Mouse (Mus musculus) olfactory bulb, adult 2 months (tissue): Measurements from ENCODE around the gene Slf2. TPM values are rescaled to one million over a fixed set of nuclear protein-coding genes. Genes with fewer than 3 reads are reported as not detected.

Source experiments
- H3K27ac ChIP-seq: fragments of 200-500 bp; 2 replicates; pipeline ENCODE4 v1.5.1; 2012; ENCODE audit warnings: low read depth, low read length; ENCODE audit not compliant: insufficient read depth
- H3K4me1 ChIP-seq: fragments of 200-500 bp; 2 replicates; pipeline ENCODE4 v1.6.1; 2012; ENCODE audit warnings: low read length; ENCODE audit not compliant: control insufficient read depth, insufficient read depth
- H3K4me3 ChIP-seq: fragments of 200-500 bp; 2 replicates; pipeline ENCODE4 v1.5.1; 2012; ENCODE audit warnings: mild to moderate bottlenecking, low read depth, low read length, moderate library complexity; ENCODE audit not compliant: insufficient read depth
- CTCF ChIP-seq: fragments of 200-500 bp; IDR thresholded peaks from 2 replicates; pipeline ENCODE4 v1.5.1; 2012; ENCODE audit warnings: low read depth, mild to moderate bottlenecking, low read length, moderate library complexity; ENCODE audit not compliant: insufficient read depth
- POLR2A ChIP-seq: fragments of 200-500 bp; IDR thresholded peaks from 2 replicates; pipeline ENCODE4 v1.6.1; 2012; ENCODE audit warnings: mild to moderate bottlenecking, low read depth, low read length, moderate library complexity; ENCODE audit not compliant: insufficient read depth
- WGBS: fragments of 180-500 bp; shearing (Covaris S2); methylation state at CpG from one replicate; pipeline ENCODE4 v1.1.7; 2018; 5-methylcytosine and 5-hydroxymethylcytosine counted together
- polyA plus RNA-seq: library from polyadenylated mRNA; stranded (reverse); fragments of >200 nt; gene quantifications from 2 replicates; pipeline ENCODE4 v1.2.4, GENCODE M21; 2012; ENCODE audit warnings: low replicate concordance; ENCODE audit not compliant: missing spikeins, insufficient read depth, insufficient read length

Gene Slf2
- polyA plus RNA-seq, 1 experiment, result not detected

DNA sequence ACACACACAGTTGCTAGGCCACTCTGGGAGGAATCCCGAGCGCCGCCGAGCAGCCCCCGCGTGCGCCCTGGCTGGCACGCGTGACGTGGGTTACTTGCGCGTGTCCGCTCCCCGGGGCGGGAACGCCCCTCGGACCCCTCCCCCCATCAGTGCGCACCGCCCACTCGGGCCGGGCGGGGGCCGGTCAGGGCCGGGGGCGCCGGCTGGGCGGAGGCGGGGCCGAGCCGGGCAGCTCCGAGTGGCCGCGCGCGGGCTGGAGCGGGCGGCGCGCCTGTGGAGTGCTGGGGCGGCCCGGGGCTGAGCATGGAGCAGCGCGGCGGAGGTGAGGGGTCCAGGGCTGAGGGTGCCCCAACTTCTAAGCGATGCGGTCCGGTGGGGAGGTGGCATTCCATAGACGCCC, 87.0 kb downstream of the Slf2 start:
- Histone ChIP-seq H3K27ac (peak overlapping the region; percentile 77), H3K4me3 (peak overlapping the region; percentile 57), H3K4me1 (peaks cover 40% of the 10 kb centered on the region)
- WGBS, result 1% methylated on average over 48 of the region's 48 CpGs
- TF ChIP-seq CTCF (no peak), POLR2A (no peak)

DNA sequence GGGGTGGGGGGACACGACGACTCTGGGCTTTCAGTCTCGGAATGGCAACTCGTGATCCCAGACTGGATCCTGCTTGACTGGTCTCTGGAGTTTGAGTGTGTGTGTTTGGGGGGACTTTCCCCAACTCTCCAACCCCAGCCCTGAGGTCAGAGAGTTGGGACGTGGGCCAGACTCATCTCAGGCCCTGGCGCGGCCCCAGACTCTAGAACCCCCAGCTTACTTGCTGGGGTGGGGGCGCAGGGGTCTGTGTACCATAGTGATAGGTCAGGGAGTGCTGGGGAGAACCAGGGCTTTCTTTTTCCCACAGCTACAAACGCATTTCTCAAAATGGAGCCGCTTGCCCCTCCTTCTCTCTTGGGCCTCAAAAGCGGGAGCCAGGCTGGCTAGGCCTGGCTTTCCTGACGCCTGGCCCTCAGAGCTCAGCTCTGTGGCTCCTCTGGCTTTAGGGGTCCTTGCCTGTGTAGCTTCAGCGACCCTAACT, 87.4 kb downstream of the Slf2 start:
- H3K27ac ChIP-seq, result peak overlapping the region; percentile 81
- 4% methylated on average over 13 of the region's 13 CpGs for WGBS
- H3K4me1 ChIP-seq, result peaks cover 40% of the 10 kb centered on the region
- peak overlapping the region; percentile 57 for H3K4me3 ChIP-seq
- TF ChIP-seq CTCF (no peak), POLR2A (no peak)

DNA sequence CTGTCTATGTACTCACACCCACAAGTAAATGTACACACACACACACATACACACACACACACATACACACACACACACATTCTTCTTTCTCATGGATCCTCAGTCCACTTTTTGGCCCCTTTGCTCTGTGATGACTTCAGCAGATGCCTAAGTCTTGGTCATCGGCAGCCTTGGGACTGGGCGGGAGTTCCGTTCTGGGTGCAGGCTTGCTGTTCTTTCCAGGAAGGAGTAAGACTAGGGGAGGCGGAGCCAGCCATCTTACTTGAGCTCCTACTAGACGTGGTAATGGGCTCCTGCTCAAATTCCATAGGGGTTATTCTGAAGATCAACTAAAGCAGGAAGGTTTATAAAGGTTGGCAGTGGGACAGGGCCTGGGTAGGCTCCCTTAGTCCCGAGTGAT, 89.4 kb downstream of the Slf2 start:
- Histone ChIP-seq H3K4me1 (peaks cover 33% of the 10 kb centered on the region), H3K4me3 (no peak overlapping the region), H3K27ac (no peak overlapping the region)
- WGBS, result 56% methylated on average over 6 of the region's 6 CpGs
- no peak for TF ChIP-seq CTCF
- TF ChIP-seq POLR2A, result no peak

DNA sequence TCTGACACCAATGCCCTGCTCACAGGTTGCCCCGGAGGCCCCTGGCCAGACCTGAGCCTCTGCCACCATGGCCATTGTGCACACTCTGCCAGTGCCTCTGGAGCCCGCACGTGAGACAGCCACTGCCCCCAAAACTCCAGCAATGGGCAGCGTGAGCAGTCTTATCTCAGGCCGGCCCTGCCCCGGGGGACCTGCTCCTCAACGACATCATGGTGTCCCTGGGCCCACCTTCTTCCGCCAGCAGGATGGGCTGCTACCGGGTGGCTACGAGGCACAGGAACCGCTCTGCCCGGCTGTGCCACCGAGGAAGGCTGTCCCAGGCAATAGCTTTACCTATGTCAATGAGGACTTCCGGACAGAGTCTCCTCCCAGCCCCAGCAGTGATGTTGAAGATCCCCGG, 90.4 kb downstream of the Slf2 start:
- no peak overlapping the region for H3K27ac ChIP-seq
- TF ChIP-seq POLR2A (no peak), CTCF (no peak)
- H3K4me1 ChIP-seq, result peaks cover 23% of the 10 kb centered on the region
- H3K4me3 ChIP-seq, result no peak overlapping the region
- WGBS, result 86% methylated on average over 15 of the region's 15 CpGs

DNA sequence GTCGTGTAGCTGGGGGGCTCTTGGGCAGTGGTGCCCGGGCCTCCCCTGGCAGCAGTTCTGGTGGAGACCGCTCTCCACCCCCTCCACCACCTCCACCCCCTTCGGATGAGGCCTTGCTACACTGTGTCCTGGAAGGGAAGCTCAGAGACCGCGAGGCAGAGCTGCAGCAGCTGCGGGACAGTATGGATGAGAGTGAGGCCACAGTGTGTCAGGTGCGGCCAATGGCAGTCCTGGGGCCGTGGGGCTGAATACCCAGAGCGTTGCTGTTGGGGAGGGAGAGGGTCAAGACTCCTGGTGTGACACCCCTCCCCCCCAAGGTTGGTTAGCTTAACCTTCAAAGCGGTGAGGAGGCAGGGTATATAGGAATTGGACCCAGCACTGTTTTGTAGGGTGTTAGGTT, 93.0 kb downstream of the Slf2 start:
- peaks cover 24% of the 10 kb centered on the region; the same call in 1 of the 2 replicates for H3K4me1 ChIP-seq
- no peak overlapping the region for H3K4me3 ChIP-seq
- H3K27ac ChIP-seq, result no peak overlapping the region
- 88% methylated on average over 11 of the region's 11 CpGs for WGBS
- TF ChIP-seq POLR2A (no peak), CTCF (no peak)

DNA sequence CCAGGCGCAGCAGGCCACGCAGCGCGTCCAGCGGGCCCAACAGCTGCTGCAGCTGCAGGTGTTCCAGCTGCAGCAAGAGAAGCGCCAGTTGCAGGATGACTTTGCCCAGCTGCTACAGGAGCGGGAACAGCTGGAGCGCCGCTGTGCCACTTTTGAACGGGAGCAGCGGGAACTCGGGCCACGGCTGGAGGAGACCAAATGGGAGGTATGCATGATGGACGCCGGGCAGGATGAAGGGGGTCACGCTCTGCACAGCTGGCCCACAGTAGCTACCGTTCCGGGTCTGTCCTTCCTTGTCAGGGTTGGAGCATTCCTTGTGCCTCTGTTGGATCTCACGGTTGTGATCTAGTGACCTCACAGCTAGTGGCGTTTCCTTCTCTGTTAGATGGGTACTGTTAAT, 93.8 kb downstream of the Slf2 start:
- peaks cover 24% of the 10 kb centered on the region; the same call in 1 of the 2 replicates for H3K4me1 ChIP-seq
- WGBS, result 90% methylated on average over 20 of the region's 20 CpGs
- no peak overlapping the region for H3K4me3 ChIP-seq
- TF ChIP-seq CTCF (no peak), POLR2A (no peak)
- no peak overlapping the region for H3K27ac ChIP-seq

DNA sequence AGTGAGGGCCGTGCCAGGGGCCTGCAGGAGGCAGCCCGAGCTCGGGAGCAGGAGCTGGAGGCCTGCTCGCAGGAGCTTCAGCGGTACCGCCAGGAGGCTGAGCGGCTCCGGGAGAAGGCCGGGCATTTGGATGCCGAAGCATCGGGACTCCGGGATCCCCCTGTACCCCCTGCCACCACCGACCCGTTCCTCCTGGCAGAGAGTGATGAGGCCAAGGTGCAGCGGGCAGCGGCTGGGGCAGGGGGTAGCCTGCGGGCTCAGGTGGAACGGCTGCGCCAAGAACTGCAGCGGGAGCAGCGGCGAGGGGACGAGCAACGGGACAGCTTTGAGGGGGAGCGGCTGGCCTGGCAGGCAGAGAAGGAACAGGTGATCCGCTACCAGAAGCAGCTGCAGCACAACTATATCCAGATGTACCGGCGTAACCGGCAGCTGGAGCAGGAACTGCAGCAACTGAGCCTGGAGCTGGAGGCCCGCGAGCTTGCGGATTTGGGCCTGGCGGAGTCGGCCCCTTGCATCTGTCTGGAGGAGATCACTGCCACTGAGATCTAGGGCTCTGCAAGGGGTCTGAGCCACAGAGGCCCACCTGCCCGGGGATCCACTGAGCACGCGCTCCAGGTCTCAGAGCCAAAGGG, 95.1 kb downstream of the Slf2 start:
- Histone ChIP-seq H3K4me1 (peaks cover 23% of the 10 kb centered on the region), H3K4me3 (no peak overlapping the region), H3K27ac (no peak overlapping the region)
- WGBS, result 93% methylated on average over 37 of the region's 37 CpGs
- TF ChIP-seq CTCF, result no peak
- TF ChIP-seq POLR2A, result no peak

DNA sequence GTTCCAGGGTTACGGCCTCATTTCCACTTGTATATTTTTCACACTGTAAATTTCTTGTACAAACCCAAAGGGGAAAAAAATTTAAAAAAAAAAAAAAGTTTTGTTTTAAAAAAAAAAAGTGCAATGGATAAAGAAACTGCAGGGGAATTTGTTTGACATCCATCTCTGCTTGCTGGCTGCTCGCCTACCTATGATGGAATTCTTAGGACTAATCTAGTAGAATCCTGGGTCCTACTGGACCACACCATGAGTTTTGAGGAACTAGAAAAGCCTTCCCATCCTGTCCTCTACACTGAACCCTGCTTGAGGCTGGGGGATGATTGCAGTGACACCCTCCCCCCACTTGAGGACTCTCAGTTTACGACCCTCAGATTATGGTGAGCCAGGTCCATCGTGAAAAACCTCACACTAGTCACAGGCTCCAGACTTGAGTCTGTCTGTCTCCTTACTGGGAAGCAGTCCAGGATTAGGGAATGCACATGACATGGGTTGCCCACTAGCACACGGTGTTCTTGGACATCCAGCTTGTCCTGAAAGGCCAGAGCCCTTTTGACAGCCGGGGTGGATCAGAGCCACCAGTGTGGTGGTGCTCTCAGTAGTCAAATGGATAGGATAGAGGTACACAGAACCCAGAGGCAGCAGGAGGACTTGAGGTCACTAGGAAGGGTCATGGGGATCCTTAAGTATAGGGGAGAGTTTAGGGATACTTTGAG, 96.2 kb downstream of the Slf2 start:
- TF ChIP-seq POLR2A (no peak), CTCF (no peak)
- no peak overlapping the region for H3K4me3 ChIP-seq
- 79% methylated on average over 6 of the region's 6 CpGs for WGBS
- no peak overlapping the region for H3K27ac ChIP-seq
- H3K4me1 ChIP-seq, result peaks cover 20% of the 10 kb centered on the region

DNA sequence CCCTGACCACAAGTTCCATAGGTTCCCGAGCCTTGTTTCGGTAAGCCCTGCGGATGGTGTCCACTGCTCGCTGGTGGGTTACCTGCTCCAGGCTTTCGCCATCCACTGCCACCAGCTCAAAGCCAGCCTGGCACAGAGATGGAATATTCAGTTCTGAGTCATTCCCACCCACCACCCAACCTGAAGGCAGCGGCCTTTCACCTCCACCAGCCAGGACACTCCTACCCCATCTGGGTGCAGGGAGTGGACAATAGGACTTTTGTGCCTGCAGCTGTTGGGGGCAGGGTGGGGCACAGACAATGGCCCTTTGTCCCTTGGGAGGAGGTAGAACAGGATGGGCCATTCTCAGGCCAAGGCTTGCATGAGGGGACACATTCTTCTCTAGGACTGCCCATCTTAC, 96.9 kb downstream of the Slf2 start:
- TF ChIP-seq POLR2A (no peak), CTCF (no peak)
- 82% methylated on average over 6 of the region's 6 CpGs for WGBS
- Histone ChIP-seq H3K4me3 (no peak overlapping the region), H3K27ac (no peak overlapping the region; the same call in 1 of the 2 replicates), H3K4me1 (peaks cover 19% of the 10 kb centered on the region)
